Mouse (Mus musculus) midbrain, postnatal 0 days (tissue): ENCODE data around the gene Sorcs2. TPM values are rescaled to one million over a fixed set of nuclear protein-coding genes. Genes with fewer than 3 reads are reported as not detected.

Experiments
- ATAC-seq: fragments of 200-750 bp; cut with Nextera tagmentation; 2 replicates; pipeline ENCODE4 v1.8.0; 2017; ENCODE audit warnings: moderate number of reproducible peaks, mild to moderate bottlenecking, moderate TSS enrichment, moderate library complexity; ENCODE audit not compliant: low FRiP score
- DNase-seq: peaks from one replicate; pipeline ENCODE4 v3.0.0-alpha.2; 2015; ENCODE audit warnings: low spot score
- H3K27ac ChIP-seq: fragments of 300-500 bp; sonication (generic); 2 replicates; pipeline ENCODE4 v1.5.1; 2014; ENCODE audit warnings: low read depth, mild to moderate bottlenecking, low read length, mixed read lengths
- H3K27me3 ChIP-seq: fragments of 300-500 bp; sonication (generic); 2 replicates; pipeline ENCODE4 v1.6.1; 2014; ENCODE audit warnings: low read length, control low read depth, mixed read lengths; ENCODE audit not compliant: insufficient read depth
- H3K36me3 ChIP-seq: fragments of 300-500 bp; sonication (generic); 2 replicates; pipeline ENCODE4 v1.6.1; 2014; ENCODE audit warnings: low read length, control low read depth, mixed read lengths; ENCODE audit not compliant: insufficient read depth
- H3K4me1 ChIP-seq: fragments of 300-500 bp; sonication (generic); 2 replicates; pipeline ENCODE4 v1.6.1; 2014; ENCODE audit warnings: mild to moderate bottlenecking, control low read depth, antibody characterized with exemption, low read length, mixed read lengths; ENCODE audit not compliant: insufficient read depth
- H3K4me2 ChIP-seq: fragments of 300-500 bp; sonication (generic); 2 replicates; pipeline ENCODE4 v1.6.1; 2014; ENCODE audit warnings: low read depth, mild to moderate bottlenecking, low read length, mixed read lengths; ENCODE audit not compliant: poor library complexity, severe bottlenecking
- H3K4me3 ChIP-seq: fragments of 300-500 bp; sonication (generic); 2 replicates; pipeline ENCODE4 v1.5.1; 2014; ENCODE audit warnings: low read depth, mild to moderate bottlenecking, low read length, moderate library complexity
- H3K9ac ChIP-seq: fragments of 300-500 bp; sonication (generic); replicated peaks from 2 replicates; pipeline ENCODE4 v1.6.1; 2014; ENCODE audit warnings: mild to moderate bottlenecking, low read length, moderate library complexity, mixed read lengths; ENCODE audit not compliant: poor library complexity, severe bottlenecking
- H3K9me3 ChIP-seq: fragments of 300-500 bp; sonication (generic); 2 replicates; pipeline ENCODE4 v1.6.1; 2016; ENCODE audit warnings: low read length, control low read depth
- CTCF ChIP-seq: IDR thresholded peaks from 2 replicates; pipeline ENCODE4 v1.5.1; 2016; ENCODE audit warnings: antibody characterized with exemption, mild to moderate bottlenecking
- WGBS: fragments of 180-500 bp; shearing (Covaris S2); extraction: QIAGEN DNeasy Blood & Tissue Kit; methylation state at CpG from one replicate; pipeline ENCODE4 v1.1.7; 2014; 5-methylcytosine and 5-hydroxymethylcytosine counted together
- polyA plus RNA-seq: library from polyadenylated mRNA; unstranded; fragments of >200 nt; fragmentation: Nextera tagmentation; extraction: Ambion mirVana; gene quantifications from 2 replicates; pipeline ENCODE4 v1.2.1, GENCODE M21; 2015
- total RNA-seq: library from RNA; depleted of rRNA; stranded (reverse); fragments of >200 nt; gene quantifications from 2 replicates; pipeline ENCODE4 v1.2.3, GENCODE M21; 2014

Sorcs2 gene
- total and polyA plus RNA-seq, 2 experiments from 2014 or later: 16.1 to 49.2 TPM

- Histone ChIP-seq H3K9ac (no peak overlapping the region), H3K27ac (peak overlapping the region; percentile 12; the same call in 1 of the 2 replicates), H3K9me3 (no peaks in the 10 kb centered on the region), H3K4me1 (no peaks in the 10 kb centered on the region), H3K27me3 (no peaks in the 10 kb centered on the region), H3K4me2 (no peak overlapping the region), H3K4me3 (no peak overlapping the region), H3K36me3 (no peaks in the 10 kb centered on the region)
- ATAC-seq (no peak), DNase-seq (no peak)
- 64% methylated on average over 6 of the region's 6 CpGs for whole genome bisulfite sequencing
- no peak for TF ChIP-seq CTCF
These were observed 272.9 kb downstream of the Sorcs2 start for GRCm38 (mm10) chr5:36124993-36125392.

- WGBS: 88% methylated on average over 10 of the region's 10 CpGs
- Histone ChIP-seq H3K4me1 (peaks cover 5% of the 10 kb centered on the region; the same call in 1 of the 2 replicates), H3K4me3 (no peak overlapping the region), H3K27ac (no peak overlapping the region), H3K27me3 (no peaks in the 10 kb centered on the region), H3K9ac (no peak overlapping the region), H3K9me3 (no peaks in the 10 kb centered on the region), H3K4me2 (no peak overlapping the region), H3K36me3 (no peaks in the 10 kb centered on the region)
- no peak for TF ChIP-seq CTCF
- no peak for DNase-seq
- no peak for ATAC-seq
These were observed 275.0 kb downstream of the Sorcs2 start for GRCm38 (mm10) chr5:36122987-36123386.

GRCm38 (mm10) chr5:36120931-36121341 is 277.0 kb downstream of the Sorcs2 start:
- DNase-seq: no peak

DNA sequence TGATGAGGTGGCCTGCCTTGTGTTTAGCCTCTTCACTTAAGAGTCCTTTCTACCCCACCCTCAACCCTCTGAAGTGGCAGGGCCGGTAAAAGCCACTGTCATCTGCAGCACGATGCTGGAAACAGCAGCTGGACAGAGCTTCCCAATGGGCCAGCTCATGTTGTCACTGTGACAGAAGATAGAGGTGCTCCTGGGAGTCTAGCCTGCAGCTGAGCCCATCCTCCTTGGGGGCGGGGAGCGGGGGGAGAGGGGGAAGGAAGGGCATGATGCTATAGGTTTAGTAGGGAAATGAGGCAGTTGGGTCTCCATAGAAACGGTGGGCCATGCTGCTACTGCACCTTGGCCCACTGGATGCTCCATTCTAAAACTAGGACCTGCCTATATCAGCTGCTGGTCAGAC is 279.9 kb downstream of the Sorcs2 start:
- TF ChIP-seq CTCF: no peak
- Histone ChIP-seq H3K36me3 (no peaks in the 10 kb centered on the region), H3K4me1 (peaks cover 7% of the 10 kb centered on the region; the same call in 1 of the 2 replicates), H3K27me3 (no peaks in the 10 kb centered on the region), H3K4me2 (no peak overlapping the region), H3K4me3 (no peak overlapping the region), H3K9me3 (no peaks in the 10 kb centered on the region), H3K27ac (no peak overlapping the region), H3K9ac (no peak overlapping the region)
- no peak for DNase-seq
- no peak for ATAC-seq
- 45% methylated on average over 5 of the region's 5 CpGs for WGBS

More at GRCm38 (mm10) chr5:36120931-36121341, 277.0 kb downstream of the Sorcs2 start:
- Histone ChIP-seq H3K27me3 (no peaks in the 10 kb centered on the region), H3K4me1 (peaks cover 7% of the 10 kb centered on the region; the same call in 1 of the 2 replicates), H3K27ac (no peak overlapping the region), H3K9ac (0 out of 2 replicates have a peak overlapping the region, but pooled peaks have one; percentile 24), H3K36me3 (no peaks in the 10 kb centered on the region), H3K4me2 (no peak overlapping the region), H3K4me3 (no peak overlapping the region), H3K9me3 (no peaks in the 10 kb centered on the region)
- no peak for ATAC-seq
- 29% methylated on average over 3 of the region's 3 CpGs for WGBS
- no peak for TF ChIP-seq CTCF

DNA sequence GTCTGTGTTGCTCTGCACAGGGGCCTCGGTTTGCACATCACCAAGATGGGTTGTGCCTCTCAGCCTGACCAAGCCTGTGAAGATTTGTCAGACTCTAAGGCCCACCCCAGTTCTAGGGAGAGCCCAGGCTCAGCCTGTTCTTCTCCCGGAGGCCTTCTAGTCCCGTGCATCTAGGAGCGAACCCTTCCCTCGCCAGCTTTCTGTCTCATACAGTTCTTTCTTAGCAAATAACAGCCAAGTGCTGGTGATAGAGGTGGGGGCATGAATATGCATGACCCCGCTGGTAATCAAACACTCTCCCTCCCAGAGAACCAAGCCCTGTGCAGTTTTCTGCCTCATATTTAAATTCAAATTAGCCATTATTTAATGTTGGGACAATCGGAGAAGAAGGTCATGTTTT is 282.4 kb downstream of the Sorcs2 start:
- WGBS: 36% methylated on average over 7 of the region's 7 CpGs
- Histone ChIP-seq H3K4me2 (no peak overlapping the region), H3K4me1 (peaks cover 7% of the 10 kb centered on the region; the same call in 1 of the 2 replicates), H3K4me3 (no peak overlapping the region), H3K27ac (no peak overlapping the region), H3K36me3 (no peaks in the 10 kb centered on the region), H3K27me3 (no peaks in the 10 kb centered on the region), H3K9me3 (no peaks in the 10 kb centered on the region), H3K9ac (no peak overlapping the region)
- no peak for TF ChIP-seq CTCF
- no peak for DNase-seq
- no peak for ATAC-seq

DNA sequence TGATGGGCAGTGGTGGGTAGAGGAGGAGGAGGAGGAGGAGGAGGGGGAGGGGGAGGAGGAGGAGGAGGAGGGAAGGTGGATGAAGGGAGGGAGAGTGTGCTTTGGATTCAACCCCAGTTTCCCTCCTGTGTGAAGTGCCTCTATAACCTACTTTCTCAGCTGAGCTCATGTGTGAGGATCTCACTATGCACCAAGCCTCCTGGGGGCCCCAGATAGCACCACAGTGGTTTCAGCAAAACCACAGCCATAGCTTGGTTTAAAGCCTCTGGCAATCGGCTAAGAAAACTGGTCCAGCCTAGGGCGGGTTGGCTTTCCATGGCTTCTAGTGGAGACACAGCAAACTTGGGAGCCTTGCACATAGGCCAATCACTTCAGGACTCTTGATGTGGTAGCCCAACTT is 284.2 kb downstream of the Sorcs2 start:
- WGBS: 84% methylated on average over 2 of the region's 2 CpGs
- no peak for DNase-seq
- H3K27ac ChIP-seq: no peak overlapping the region

More for the DNA sequence above, 284.2 kb downstream of the Sorcs2 start:
- no peaks in the 10 kb centered on the region for H3K36me3 ChIP-seq
- no peak overlapping the region for H3K4me3 ChIP-seq
- no peak overlapping the region for H3K9ac ChIP-seq
- no peak for TF ChIP-seq CTCF
- no peaks in the 10 kb centered on the region for H3K9me3 ChIP-seq
- H3K4me1 ChIP-seq: peaks cover 7% of the 10 kb centered on the region; the same call in 1 of the 2 replicates
- no peak overlapping the region for H3K4me2 ChIP-seq
- no peak for ATAC-seq
- no peaks in the 10 kb centered on the region for H3K27me3 ChIP-seq
